Mouse (Mus musculus): Measurements from ENCODE around the gene 4930519P11Rik.

The 4930519P11Rik gene

GRCm38 (mm10) chr2:154632203-154632780, 19.1 kb upstream of the 4930519P11Rik start:
- no peak for DNase-seq (ENCODE audit: low spot score in 2 of 2)

GRCm38 (mm10) chr2:154630531-154630930, 17.3 kb upstream of the 4930519P11Rik start:
- no peak for DNase-seq (ENCODE audit: low spot score in 2 of 2)

GRCm38 (mm10) chr2:154624137-154624536, 10.9 kb upstream of the 4930519P11Rik start:
- DNase-seq (ENCODE audit: low spot score in 2 of 2), result no peak

- no peak for DNase-seq (ENCODE audit: low spot score in 2 of 2)
These were observed 8.4 kb upstream of the 4930519P11Rik start for GRCm38 (mm10) chr2:154621684-154622083.

- no peak for DNase-seq (ENCODE audit: low spot score in 2 of 2)
These were observed 3.8 kb upstream of the 4930519P11Rik start for GRCm38 (mm10) chr2:154617061-154617460.

GRCm38 (mm10) chr2:154615674-154616073, 2.4 kb upstream of the 4930519P11Rik start:
- no peak for DNase-seq (ENCODE audit: low spot score in 2 of 2)

- DNase-seq (ENCODE audit: low spot score in 2 of 2), result no peak
These were observed 1.8 kb upstream of the 4930519P11Rik start for GRCm38 (mm10) chr2:154614841-154615576.

- no peak for DNase-seq (ENCODE audit: low spot score in 2 of 2)
These were observed 4.0 kb downstream of the 4930519P11Rik start for GRCm38 (mm10) chr2:154609050-154609767.

GRCm38 (mm10) chr2:154606965-154607364, 6.3 kb downstream of the 4930519P11Rik start:
- no peak for DNase-seq (ENCODE audit: low spot score in 2 of 2)

- no peak for DNase-seq (ENCODE audit: low spot score in 2 of 2)
These were observed 9.1 kb downstream of the 4930519P11Rik start for GRCm38 (mm10) chr2:154604156-154604555.

- peak; percentile 99 for DNase-seq (ENCODE audit: low spot score in 2 of 2)
These were observed 9.5 kb downstream of the 4930519P11Rik start, which contains the start of gene Pxmp4 for GRCm38 (mm10) chr2:154603638-154604153. TSS of gene Pxmp4 (minus strand) at chr2:154603708.

GRCm38 (mm10) chr2:154603007-154603637, 10.1 kb downstream of the 4930519P11Rik start:
- DNase-seq (ENCODE audit: low spot score in 2 of 2), result no peak

GRCm38 (mm10) chr2:154601324-154601723, 11.9 kb downstream of the 4930519P11Rik start:
- no peak for DNase-seq (ENCODE audit: low spot score in 2 of 2)

- no peak for DNase-seq (ENCODE audit: low spot score in 2 of 2)
These were observed 12.7 kb downstream of the 4930519P11Rik start for GRCm38 (mm10) chr2:154600586-154600985.

- no peak for DNase-seq (ENCODE audit: low spot score in 2 of 2)
These were observed 15.8 kb downstream of the 4930519P11Rik start for GRCm38 (mm10) chr2:154597399-154597798.

- peak in 1 of 2 experiments; percentile 32 for DNase-seq (ENCODE audit: low spot score in 2 of 2)
These were observed 17.5 kb downstream of the 4930519P11Rik start for GRCm38 (mm10) chr2:154595775-154596174.

- DNase-seq (ENCODE audit: low spot score in 2 of 2), result no peak
These were observed 20.2 kb downstream of the 4930519P11Rik start for GRCm38 (mm10) chr2:154593025-154593424.

GRCm38 (mm10) chr2:154591239-154591638, 22.0 kb downstream of the 4930519P11Rik start:
- no peak for DNase-seq (ENCODE audit: low spot score in 2 of 2)

GRCm38 (mm10) chr2:154589051-154589450, 24.2 kb downstream of the 4930519P11Rik start:
- no peak for DNase-seq (ENCODE audit: low spot score in 2 of 2)

- no peak for DNase-seq (ENCODE audit: low spot score in 2 of 2)
These were observed 26.8 kb downstream of the 4930519P11Rik start for GRCm38 (mm10) chr2:154586405-154586804.

GRCm38 (mm10) chr2:154584931-154585601, 28.2 kb downstream of the 4930519P11Rik start:
- DNase-seq (ENCODE audit: low spot score in 2 of 2), result no peak
